Mouse (Mus musculus): ENCODE measurements around the gene Lgr6.

DNA sequence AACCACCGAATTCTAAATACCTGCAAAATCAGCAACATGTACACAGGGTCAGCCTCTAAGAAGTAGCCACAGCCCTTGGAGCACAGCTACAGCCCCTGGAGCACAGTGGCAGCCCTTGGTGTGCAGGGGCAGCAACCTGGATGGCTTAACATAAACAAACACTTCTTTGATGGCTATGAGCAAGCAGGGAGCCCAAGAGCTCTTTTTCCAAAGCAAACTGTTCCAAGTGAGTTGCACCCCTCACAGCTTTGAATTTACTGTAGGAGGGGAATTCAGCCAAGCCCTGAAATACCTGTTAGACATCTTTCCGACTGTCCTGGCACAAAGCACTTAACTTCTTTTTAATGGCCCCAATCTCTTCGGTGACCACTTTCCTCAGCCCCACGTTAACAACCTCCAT is 164.2 kb downstream of the Lgr6 start:
- TF ChIP-seq CTCF (IDR thresholded peaks at IDR 0.05; ENCODE audit: low read depth): no peak
- TF ChIP-seq EP300 (IDR thresholded peaks at IDR 0.05; ENCODE audit: low read depth): no peak

All from heart, postnatal 0 days (tissue).